Comparison of ENCODE assay signal across 17 mouse cellular contexts in genomic region chr1:132928032-132928906, GRCm38 (mm10). TPM values are rescaled to one million over a fixed set of nuclear protein-coding genes. Genes with fewer than 3 reads are reported as not detected.
A peak's percentile ranks its signal among the peaks of the same experiment; 100 is the strongest.
DNase-seq lines count a peak whose midpoint lies in the region; ATAC-seq and TF ChIP-seq lines count a peak whose summit lies in the region.
"Had no signal": no experiment of that assay in that cellular context is flagged by ENCODE, and none has a peak within 500 bp of the region (broad histone marks: within the 10 kb centered on the region; RNA-seq: fewer than 3 reads in every experiment).

No protein-coding gene starts in this region.

- H3K9ac ChIP-seq in hindbrain, postnatal 0 days (replicated peaks; ENCODE audit: low read length) = no peak overlapping the region
- H3K9ac ChIP-seq in neural tube, embryonic 14.5 days (replicated peaks; ENCODE audit: low read depth, low read length) = 0 out of 2 replicates have a peak overlapping the region, but pooled peaks have one; percentile 17
- H3K9ac ChIP-seq: limb, embryonic 15.5 days; lung, embryonic 15.5 days had no signal

- peaks cover 3% of the 10 kb centered on the region; the same call in 1 of the 2 replicates for H3K4me1 ChIP-seq in hindbrain, postnatal 0 days (ENCODE audit: insufficient read depth, low read length)
- peaks cover 7% of the 10 kb centered on the region; the same call in 1 of the 2 replicates for H3K4me1 ChIP-seq in neural tube, embryonic 14.5 days (ENCODE audit: control insufficient read depth, insufficient read depth, low read length)
- H3K4me1 ChIP-seq: lung, embryonic 15.5 days had no signal

- WGBS in hindbrain, postnatal 0 days = 43% methylated on average over 19 of the region's 19 CpGs
- WGBS in neural tube, embryonic 14.5 days = 25% methylated on average over 19 of the region's 19 CpGs

- TF ChIP-seq CTCF in hindbrain, postnatal 0 days (IDR thresholded peaks at IDR 0.05; ENCODE audit: low read depth) = no peak

- H3K9me3 ChIP-seq in hindbrain, postnatal 0 days (ENCODE audit: low read length) = no peaks in the 10 kb centered on the region
- no peaks in the 10 kb centered on the region for H3K9me3 ChIP-seq in neural tube, embryonic 14.5 days (ENCODE audit: control insufficient read depth, low read length)
- H3K9me3 ChIP-seq: limb, embryonic 15.5 days; lung, embryonic 15.5 days had no signal

- peak; percentile 54 for DNase-seq in embryo, embryonic 11 days
- no peak for DNase-seq in embryo, embryonic 9.5 days (ENCODE audit: extremely low spot score)
- peak; percentile 38 for DNase-seq in retina, postnatal 1 day
- DNase-seq in retina, embryonic 14.5 days (ENCODE audit: low spot score) = no peak
- DNase-seq in hindbrain, postnatal 0 days (ENCODE audit: low spot score) = peak; percentile 44
- DNase-seq in urinary bladder, postnatal 25 days (ENCODE audit: low spot score) = no peak
- no peak for DNase-seq in right cerebral cortex, adult 18-20 months
- DNase-seq: adrenal gland, adult 2 months; heart, adult 11 months; heart, postnatal 14 days; kidney, adult 18-20 months; thymus, adult 18-20 months had no signal

- no peaks in the 10 kb centered on the region for H3K36me3 ChIP-seq in hindbrain, postnatal 0 days (ENCODE audit: insufficient read depth, low read length)
- no peaks in the 10 kb centered on the region for H3K36me3 ChIP-seq in neural tube, embryonic 14.5 days (ENCODE audit: control insufficient read depth, insufficient read depth, low read length)
- H3K36me3 ChIP-seq: limb, embryonic 15.5 days; lung, embryonic 15.5 days had no signal

- no peak overlapping the region for H3K4me3 ChIP-seq in hindbrain, postnatal 0 days (ENCODE audit: low read length)
- H3K4me3 ChIP-seq in neural tube, embryonic 14.5 days (ENCODE audit: low read depth, low read length) = no peak overlapping the region
- H3K4me3 ChIP-seq: limb, embryonic 15.5 days; lung, embryonic 15.5 days had no signal

- no peak overlapping the region for H3K4me2 ChIP-seq in hindbrain, postnatal 0 days (ENCODE audit: low read depth, low read length)
- H3K4me2 ChIP-seq in neural tube, embryonic 14.5 days (ENCODE audit: low read depth, low read length) = 0 out of 2 replicates have a peak overlapping the region, but pooled peaks have one; percentile 15
- H3K4me2 ChIP-seq: limb, embryonic 15.5 days; lung, embryonic 15.5 days had no signal

- H3K27me3 ChIP-seq in hindbrain, postnatal 0 days (ENCODE audit: insufficient read depth, low read length) = no peaks in the 10 kb centered on the region
- H3K27me3 ChIP-seq in neural tube, embryonic 14.5 days (ENCODE audit: control insufficient read depth, insufficient read depth, low read length) = no peaks in the 10 kb centered on the region
- H3K27me3 ChIP-seq: limb, embryonic 15.5 days; lung, embryonic 15.5 days had no signal

- ATAC-seq in hindbrain, postnatal 0 days = peak; percentile 33; the same call in 1 of the 2 replicates
- ATAC-seq in neural tube, embryonic 14.5 days (ENCODE audit: low read depth) = peak; percentile 59; the same call in 1 of the 2 replicates

- H3K27ac ChIP-seq in hindbrain, postnatal 0 days = peak overlapping the region; percentile 18
- peak overlapping the region; percentile 77 for H3K27ac ChIP-seq in neural tube, embryonic 14.5 days (ENCODE audit: low read depth, low read length)
- H3K27ac ChIP-seq: limb, embryonic 15.5 days; lung, embryonic 15.5 days had no signal

RNA-seq across cellular contexts. Expression of gene Lrrn2, which starts 48.2 kb away (rescaled TPM):
- total RNA-seq in hindbrain, postnatal 0 days (2014; rRNA removed) = 48.3 and 51.0 TPM in 2 replicates
- 60.0 and 64.7 TPM in 2 replicates for polyA plus RNA-seq in hindbrain, postnatal 0 days (2015; fragmentation: Nextera tagmentation; extraction: Ambion mirVana)
- polyA plus RNA-seq in neural tube, embryonic 14.5 days (2014; fragmentation: Nextera tagmentation; extraction: Ambion mirVana) = 35.8 and 38.4 TPM in 2 replicates
- total RNA-seq: common myeloid progenitor, adult 5-6 weeks; MEL had no signal

Comparison
In these comparisons a context has a peak if more than half of its experiments do, and no peak if none do; other contexts are left out.
1. DNase-seq: peak in embryo, embryonic 11 days (single experiment), retina, postnatal 1 day (single experiment) and hindbrain, postnatal 0 days (single experiment); none in embryo, embryonic 9.5 days (single experiment), retina, embryonic 14.5 days (single experiment), urinary bladder, postnatal 25 days (single experiment) and right cerebral cortex, adult 18-20 months (single experiment).